Mouse (Mus musculus): ENCODE measurements at regions not wholly inside any gene's neighbourhood (a gene's known extent, or its start where the extent isn't known, plus 50 kb on each side); places are given as distances from the start of the nearest gene placed in this dataset.

GRCm38 (mm10) chr3:38566576-38566975 is 81.9 kb upstream of the Ankrd50 start:
- no peak for TF ChIP-seq CTCF (IDR thresholded peaks at IDR 0.05; ENCODE audit: low read depth, low read length)
- TF ChIP-seq POLR2A (IDR thresholded peaks at IDR 0.05; ENCODE audit: insufficient read depth, low read length) = no peak
